Mouse (Mus musculus): ENCODE measurements at regions not wholly inside any gene's neighbourhood (a gene's known extent, or its start where the extent isn't known, plus 50 kb on each side); places are given as distances from the start of the nearest gene placed in this dataset.

- no peak for TF ChIP-seq CTCF (IDR thresholded peaks at IDR 0.05; ENCODE audit: low read depth, low read length)
- TF ChIP-seq POLR2A (IDR thresholded peaks at IDR 0.05; ENCODE audit: insufficient read depth, low read length), result no peak
Measured at GRCm38 (mm10) chr2:161266476-161266875, 157.6 kb upstream of the Chd6 start.

All from ES-Bruce4 (cell line).